Mouse (Mus musculus): ENCODE measurements around the gene Cyfip2.
"Not testable (repeated sequence)": the region's sequence is repeated elsewhere in the genome, so short reads cannot be mapped to it uniquely, and the experiment has no call there.

Gene Cyfip2

GRCm38 (mm10) chr11:46188283-46188682 lies 124.4 kb downstream of the Cyfip2 start:
- no peak for DNase-seq (ENCODE audit: low spot score)

DNA sequence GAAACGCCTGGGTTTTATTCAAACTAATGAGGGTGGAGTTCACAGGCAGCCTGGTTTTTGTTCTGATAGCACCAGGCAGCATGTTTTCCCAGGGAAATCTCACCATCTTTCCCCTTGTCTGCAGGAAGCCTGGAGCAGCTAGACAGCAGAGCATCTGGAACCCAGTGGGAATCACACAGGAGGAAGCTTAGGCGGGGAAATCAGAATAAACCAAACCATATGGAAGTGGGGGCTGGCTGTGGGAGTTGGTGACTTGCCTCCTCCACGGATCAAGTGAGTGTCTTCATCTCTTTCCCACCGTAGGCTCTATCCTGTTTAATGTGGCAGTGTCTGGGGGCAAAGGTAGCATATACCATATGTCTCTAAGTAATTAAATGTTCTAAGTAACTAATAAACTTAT lies 127.2 kb downstream of the Cyfip2 start:
- no peak for DNase-seq (ENCODE audit: low spot score)

GRCm38 (mm10) chr11:46184946-46185345 lies 127.7 kb downstream of the Cyfip2 start:
- DNase-seq (ENCODE audit: low spot score): no peak

DNA sequence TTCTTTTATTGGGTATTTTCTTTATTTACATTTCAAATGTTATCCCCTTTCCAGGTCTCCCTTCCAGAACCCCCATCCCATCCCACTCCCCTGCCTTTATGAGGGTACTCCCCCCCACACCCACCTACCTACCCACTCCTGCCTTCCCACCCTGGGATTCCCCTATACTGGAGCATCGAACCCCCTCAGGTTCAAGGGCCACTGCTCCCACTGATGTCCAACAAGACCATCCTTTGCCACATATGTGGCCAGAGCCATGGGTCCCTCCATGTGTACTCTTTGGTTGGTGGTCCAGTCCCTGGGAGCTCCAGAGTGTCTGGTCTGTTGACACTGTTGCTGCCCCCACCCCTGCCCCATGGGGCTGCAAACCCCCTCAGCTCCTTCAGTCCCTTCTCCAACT lies 130.6 kb downstream of the Cyfip2 start:
- DNase-seq (ENCODE audit: low spot score): not testable (repeated sequence)

GRCm38 (mm10) chr11:46177246-46178043 lies 135.2 kb downstream of the Cyfip2 start:
- no peak for DNase-seq (ENCODE audit: low spot score)

GRCm38 (mm10) chr11:46176155-46176554 lies 136.5 kb downstream of the Cyfip2 start:
- no peak for DNase-seq (ENCODE audit: low spot score)

GRCm38 (mm10) chr11:46172128-46172527 lies 140.5 kb downstream of the Cyfip2 start:
- DNase-seq (ENCODE audit: low spot score): no peak

GRCm38 (mm10) chr11:46169908-46170307 lies 142.8 kb downstream of the Cyfip2 start:
- no peak for DNase-seq (ENCODE audit: low spot score)

DNA sequence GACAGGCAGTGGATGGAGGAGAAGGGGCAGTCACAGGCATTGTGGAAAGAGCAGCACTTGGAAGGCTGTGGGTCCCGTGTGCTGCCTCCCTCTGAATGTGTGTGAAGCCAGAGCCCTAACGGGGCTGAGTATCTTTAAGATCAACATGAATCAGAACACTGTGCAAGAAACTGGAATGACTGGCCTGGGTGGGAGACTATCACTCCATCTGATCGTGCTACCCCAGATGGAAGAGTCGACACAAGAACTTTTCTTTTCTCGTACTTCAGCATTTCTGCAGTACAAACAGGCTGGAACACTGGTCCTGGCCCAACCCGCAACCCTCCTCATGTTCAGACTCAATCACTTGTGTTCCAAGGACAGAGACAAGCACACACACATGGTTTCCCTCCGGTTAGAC lies 144.2 kb downstream of the Cyfip2 start:
- DNase-seq (ENCODE audit: low spot score): no peak

DNA sequence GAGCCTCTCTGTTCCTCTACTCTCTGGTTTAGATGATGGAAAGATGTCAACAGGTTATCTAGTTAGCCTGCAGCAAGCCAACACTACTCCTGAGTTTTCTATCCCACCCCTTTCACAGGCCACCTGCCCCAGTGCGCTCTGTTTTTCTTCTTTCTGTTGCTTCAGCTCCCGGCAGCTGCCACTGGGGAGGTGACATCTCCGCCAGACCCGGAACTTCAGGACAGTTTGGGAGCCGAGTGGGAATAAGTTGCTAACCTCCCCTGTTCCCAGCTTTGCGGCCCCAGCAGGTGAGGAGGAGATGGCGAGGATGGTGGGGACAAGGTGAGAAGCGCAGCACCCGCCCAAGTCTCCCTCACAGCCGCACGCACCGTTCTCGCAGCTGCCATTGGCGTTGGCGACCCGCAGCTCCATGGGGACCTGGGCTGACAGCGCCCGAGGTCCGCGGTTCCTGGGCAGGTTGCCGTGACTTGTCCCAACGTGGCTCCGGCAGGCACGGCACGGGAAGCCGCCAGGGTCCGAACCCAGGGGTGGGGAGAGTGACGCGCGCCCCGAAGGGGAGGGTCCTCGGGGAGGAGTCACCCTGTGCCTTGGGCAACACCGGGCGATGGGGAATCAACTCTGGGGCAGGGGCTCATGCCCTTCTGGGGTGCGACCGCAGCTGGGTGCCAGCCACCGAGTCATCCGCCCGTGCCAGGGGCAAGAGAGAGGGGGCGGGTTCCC lies 146.6 kb downstream of the Cyfip2 start, which contains the start of gene Nipal4:
Gene Nipal4 (minus strand): TSS at position 643 of the 720 bp plus-strand sequence.
- peak; percentile 25 for DNase-seq (ENCODE audit: low spot score)

- no peak for DNase-seq (ENCODE audit: low spot score)
These were observed 155.2 kb downstream of the Cyfip2 start for GRCm38 (mm10) chr11:46157462-46157861.

DNA sequence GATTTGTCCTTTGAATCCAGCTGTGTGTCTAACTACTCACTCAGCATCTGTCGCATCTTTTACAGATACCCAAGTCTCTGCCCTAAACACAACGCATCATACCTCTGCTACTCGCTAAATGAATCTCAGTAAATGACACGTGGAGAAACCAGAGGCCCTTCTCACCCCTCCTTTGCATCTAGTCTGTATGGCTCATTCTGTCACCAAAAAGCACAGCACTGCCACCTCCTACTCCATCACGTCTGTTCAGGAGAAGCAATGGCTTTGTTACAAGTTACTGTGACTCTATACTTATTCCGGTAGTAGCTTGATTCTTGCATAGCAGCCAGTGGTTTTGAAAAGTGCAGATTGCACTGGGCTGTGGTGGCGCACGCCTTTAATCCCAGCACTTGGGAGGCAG lies 155.7 kb downstream of the Cyfip2 start:
- DNase-seq (ENCODE audit: low spot score): no peak

GRCm38 (mm10) chr11:46146619-46147018 lies 166.0 kb downstream of the Cyfip2 start:
- DNase-seq (ENCODE audit: low spot score): no peak

DNA sequence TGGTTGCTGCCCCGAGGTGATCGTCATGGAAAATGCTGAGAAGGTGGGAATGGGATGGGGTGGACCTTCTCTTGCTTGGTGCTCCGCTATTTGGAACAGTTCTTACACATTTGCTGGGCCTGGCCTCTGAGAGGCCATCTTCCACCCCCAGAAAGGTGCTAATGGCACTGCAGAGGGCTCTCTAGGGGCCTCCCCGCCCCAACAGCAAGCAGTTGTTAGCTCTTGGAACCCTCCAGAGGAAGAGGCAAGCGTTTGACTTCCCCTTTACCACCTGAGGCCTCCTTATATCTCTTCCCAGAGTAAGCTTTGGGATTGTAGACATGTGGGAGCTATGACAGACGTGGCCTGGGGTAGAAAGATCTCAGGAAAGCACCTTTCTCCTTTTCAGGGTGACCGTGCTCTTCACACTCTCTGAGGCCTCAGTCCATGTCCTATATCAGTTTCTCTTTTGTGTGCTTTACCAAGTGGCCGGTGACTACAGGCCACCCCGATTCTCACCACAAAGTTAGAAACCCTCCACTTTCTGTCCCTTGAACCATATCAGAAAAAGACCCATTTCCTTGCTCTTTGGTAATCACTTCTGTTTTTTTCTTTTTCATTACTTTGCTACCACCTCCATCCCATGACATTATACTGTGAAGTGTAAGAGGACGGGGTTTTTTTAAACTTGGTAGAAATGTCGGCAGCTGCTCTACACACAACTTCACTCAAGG lies 167.3 kb downstream of the Cyfip2 start:
- no peak for DNase-seq (ENCODE audit: low spot score)
